Mouse (Mus musculus) liver, adult 2 months (tissue): ENCODE measurements around the gene Ak8. TPM values are rescaled to one million over a fixed set of nuclear protein-coding genes. Genes with fewer than 3 reads are reported as not detected.
A peak's percentile ranks its signal among the peaks of the same experiment; 100 is the strongest.

ENCODE experiments used
- DNase-seq: peaks from one replicate; pipeline ENCODE4 v3.0.0-alpha.2; 2011; ENCODE audit warnings: low read depth, low spot score; ENCODE audit errors: extremely low read depth
- H3K27ac ChIP-seq: fragments of 200-500 bp; replicated peaks from 2 replicates; pipeline ENCODE4 v1.5.1; 2012; ENCODE audit warnings: low read depth, mild to moderate bottlenecking, control low read depth, inconsistent platforms, low read length; ENCODE audit not compliant: insufficient read depth
- H3K27me3 ChIP-seq: fragments of 200-500 bp; 2 replicates; pipeline ENCODE4 v1.6.1; 2012; ENCODE audit warnings: mild to moderate bottlenecking, moderate library complexity, low read length, inconsistent platforms; ENCODE audit not compliant: control insufficient read depth, insufficient read depth
- H3K36me3 ChIP-seq: fragments of 200-500 bp; 2 replicates; pipeline ENCODE4 v1.6.1; 2012; ENCODE audit warnings: low read length, inconsistent platforms; ENCODE audit not compliant: control insufficient read depth, insufficient read depth
- H3K4me1 ChIP-seq: fragments of 200-500 bp; 2 replicates; pipeline ENCODE4 v1.6.1; 2011; ENCODE audit warnings: low read length; ENCODE audit not compliant: control insufficient read depth, insufficient read depth
- H3K4me3 ChIP-seq: fragments of 200-500 bp; 2 replicates; pipeline ENCODE4 v1.5.1; 2011; ENCODE audit warnings: low read depth, mild to moderate bottlenecking, control low read depth, low read length, moderate library complexity; ENCODE audit not compliant: insufficient read depth
- H3K79me2 ChIP-seq: fragments of 200-500 bp; 2 replicates; pipeline ENCODE4 v1.6.1; 2012; ENCODE audit warnings: inconsistent platforms, mild to moderate bottlenecking, low read length, moderate library complexity; ENCODE audit not compliant: control insufficient read depth, insufficient read depth
- H3K9ac ChIP-seq: fragments of 200-500 bp; 2 replicates; pipeline ENCODE4 v1.6.1; 2012; ENCODE audit warnings: low read depth, mild to moderate bottlenecking, control low read depth, inconsistent platforms, low read length
- CTCF ChIP-seq: fragments of 200-500 bp; IDR thresholded peaks from 2 replicates; pipeline ENCODE4 v1.5.1; 2011; ENCODE audit warnings: low read depth, low read length, control low read depth
- POLR2A ChIP-seq: fragments of 200-500 bp; IDR thresholded peaks from 2 replicates; pipeline ENCODE4 v1.6.1; 2011; ENCODE audit warnings: low read length, control low read depth; ENCODE audit not compliant: insufficient read depth; ENCODE audit errors: extremely low read depth
- WGBS: fragments of 180-500 bp; shearing (Covaris S2); methylation state at CpG from one replicate; pipeline ENCODE4 v1.1.7; 2018; 5-methylcytosine and 5-hydroxymethylcytosine counted together
- polyA plus RNA-seq: library from polyadenylated mRNA; depleted of rRNA; stranded (reverse); fragments of >200 nt; gene quantifications from 2 replicates; pipeline ENCODE4 v1.2.3, GENCODE M21; 2012
- total RNA-seq: library from RNA; depleted of rRNA; stranded (reverse); fragments of >200 nt; gene quantifications from 2 replicates; pipeline ENCODE4 v1.2.3, GENCODE M21; 2014

Ak8 gene
- total and polyA plus RNA-seq, 2 experiments = 0.09 TPM; not detected in 1

DNA sequence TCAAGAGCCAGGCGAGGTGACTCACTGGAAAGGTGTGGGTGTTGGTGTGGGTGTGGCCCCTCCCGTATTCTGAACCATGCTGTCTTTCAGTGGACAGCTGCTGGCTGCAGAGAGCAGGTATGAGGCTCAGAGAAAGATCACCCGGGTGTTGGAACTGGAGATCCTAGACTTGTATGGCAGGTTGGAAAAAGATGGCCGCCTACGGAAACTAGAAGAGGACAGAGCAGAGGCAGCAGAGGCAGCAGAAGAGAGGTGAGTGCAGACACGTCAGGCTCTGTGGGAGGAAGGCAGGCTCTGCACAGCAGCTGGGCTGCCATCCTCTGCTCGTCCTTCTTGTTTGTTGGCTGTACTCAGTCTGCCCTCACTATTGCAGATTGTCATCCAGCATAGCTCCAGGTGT is 14.1 kb upstream of the Ak8 start:
- peaks cover 34% of the 10 kb centered on the region; the same call in 1 of the 2 replicates for H3K36me3 ChIP-seq
- H3K4me3 ChIP-seq = no peak overlapping the region
- no peaks in the 10 kb centered on the region for H3K79me2 ChIP-seq
- H3K27me3 ChIP-seq = no peaks in the 10 kb centered on the region
- no peak overlapping the region for H3K27ac ChIP-seq
- no peaks in the 10 kb centered on the region for H3K4me1 ChIP-seq
- no peak for DNase-seq
- 90% methylated on average over 7 of the region's 7 CpGs for WGBS
- H3K9ac ChIP-seq = no peak overlapping the region
- TF ChIP-seq CTCF (no peak), POLR2A (no peak)

GRCm38 (mm10) chr2:28688431-28688830 is 11.5 kb upstream of the Ak8 start:
- H3K36me3 ChIP-seq = peaks cover 24% of the 10 kb centered on the region; the same call in 1 of the 2 replicates
- no peak overlapping the region for H3K27ac ChIP-seq
- H3K27me3 ChIP-seq = no peaks in the 10 kb centered on the region
- H3K9ac ChIP-seq = no peak overlapping the region
- 83% methylated on average over 3 of the region's 3 CpGs for WGBS
- H3K4me1 ChIP-seq = no peaks in the 10 kb centered on the region
- H3K79me2 ChIP-seq = no peaks in the 10 kb centered on the region
- no peak overlapping the region for H3K4me3 ChIP-seq
- DNase-seq = no peak
- TF ChIP-seq CTCF (peak; percentile 66), POLR2A (no peak)

DNA sequence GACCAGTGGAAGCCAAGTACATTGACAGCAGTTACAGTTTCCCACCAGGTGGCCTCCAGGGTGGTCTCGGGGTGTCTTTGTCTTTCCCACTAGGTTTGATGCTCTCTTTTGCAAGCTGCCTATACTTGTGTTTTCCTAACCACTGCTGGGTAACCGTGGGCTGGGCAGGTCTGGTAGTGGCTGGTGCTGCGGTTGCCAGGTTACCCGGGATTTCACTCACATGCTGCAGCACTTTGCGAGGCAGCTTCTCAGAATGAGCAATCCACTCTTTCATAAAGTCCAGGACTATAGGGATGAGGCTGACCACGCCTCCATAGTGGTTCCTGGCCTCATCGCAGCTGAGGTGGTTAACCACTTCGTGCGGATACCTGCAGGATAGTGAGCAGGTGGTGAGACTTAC is 7.3 kb upstream of the Ak8 start:
- H3K27me3 ChIP-seq = no peaks in the 10 kb centered on the region
- H3K27ac ChIP-seq = no peak overlapping the region
- WGBS = 84% methylated on average over 9 of the region's 9 CpGs
- H3K9ac ChIP-seq = no peak overlapping the region
- H3K4me3 ChIP-seq = no peak overlapping the region
- H3K4me1 ChIP-seq = no peaks in the 10 kb centered on the region
- no peaks in the 10 kb centered on the region for H3K36me3 ChIP-seq
- no peaks in the 10 kb centered on the region for H3K79me2 ChIP-seq
- DNase-seq = no peak
- no peak for TF ChIP-seq POLR2A
- TF ChIP-seq CTCF = no peak

DNA sequence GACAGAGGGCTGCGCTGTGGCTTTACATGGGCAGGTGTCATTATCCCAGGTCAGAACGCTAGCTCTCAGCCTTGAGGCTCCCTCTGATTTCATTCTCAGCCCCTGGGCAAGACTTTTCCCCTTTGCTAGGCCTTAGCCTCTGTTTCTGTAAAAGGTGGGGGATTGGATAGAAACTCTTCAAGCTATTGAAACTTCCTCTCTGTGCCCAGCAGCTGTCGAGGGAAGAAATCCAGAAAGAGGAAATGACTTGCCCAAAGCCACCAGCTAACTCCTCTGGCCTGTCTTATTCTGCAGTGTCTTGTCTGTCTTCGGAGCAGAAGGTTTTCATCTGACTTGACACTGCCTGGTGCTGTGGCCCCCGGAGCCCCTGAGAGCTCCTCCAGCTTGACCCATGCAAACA is 1.4 kb upstream of the Ak8 start:
- H3K4me3 ChIP-seq = no peak overlapping the region
- H3K79me2 ChIP-seq = no peaks in the 10 kb centered on the region
- no peak overlapping the region for H3K9ac ChIP-seq
- peak; percentile 6 for DNase-seq
- TF ChIP-seq CTCF (no peak), POLR2A (no peak)
- no peak overlapping the region for H3K27ac ChIP-seq
- whole genome bisulfite sequencing = 86% methylated on average over 5 of the region's 5 CpGs
- 0 out of 2 replicates have a peak, but pooled peaks cover 3% of the 10 kb centered on the region for H3K4me1 ChIP-seq
- no peaks in the 10 kb centered on the region for H3K36me3 ChIP-seq
- no peaks in the 10 kb centered on the region for H3K27me3 ChIP-seq

DNA sequence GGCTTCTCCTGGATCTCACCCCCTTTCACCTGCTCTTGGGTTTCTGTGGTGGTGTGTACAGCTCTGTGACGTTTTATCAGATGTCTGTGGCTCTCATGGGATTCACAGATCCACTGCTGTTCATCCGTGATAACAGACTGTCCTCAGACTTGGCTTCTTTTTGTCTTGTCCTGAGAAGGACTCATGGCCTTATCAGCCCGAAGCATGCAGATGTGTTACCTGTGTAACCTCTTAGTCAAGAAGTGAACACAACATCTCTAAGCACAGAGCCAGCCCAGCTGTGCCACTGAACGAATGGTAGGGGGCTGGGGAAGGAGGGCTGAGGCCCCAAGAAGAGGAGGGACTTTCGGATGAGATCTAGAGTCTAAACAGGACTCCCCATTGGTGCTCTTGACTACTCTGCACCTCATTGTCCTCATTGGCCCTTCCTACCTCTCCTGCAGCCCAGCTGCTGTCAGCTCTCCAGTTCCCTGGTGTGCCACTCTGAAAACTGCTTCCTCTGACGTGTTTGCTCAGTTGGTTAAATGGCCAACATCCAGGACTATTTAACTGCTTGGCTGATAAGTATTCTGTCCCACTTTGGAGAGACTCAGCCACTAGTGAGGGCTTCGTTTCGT is 1.8 kb downstream of the Ak8 start:
- 63% methylated on average over 8 of the region's 8 CpGs for WGBS
- H3K4me1 ChIP-seq = 0 out of 2 replicates have a peak, but pooled peaks cover 3% of the 10 kb centered on the region
- no peaks in the 10 kb centered on the region for H3K79me2 ChIP-seq
- H3K9ac ChIP-seq = no peak overlapping the region
- no peaks in the 10 kb centered on the region for H3K36me3 ChIP-seq
- DNase-seq = no peak
- H3K27me3 ChIP-seq = no peaks in the 10 kb centered on the region
- TF ChIP-seq CTCF (no peak), POLR2A (no peak)
- H3K27ac ChIP-seq = no peak overlapping the region
- no peak overlapping the region for H3K4me3 ChIP-seq

DNA sequence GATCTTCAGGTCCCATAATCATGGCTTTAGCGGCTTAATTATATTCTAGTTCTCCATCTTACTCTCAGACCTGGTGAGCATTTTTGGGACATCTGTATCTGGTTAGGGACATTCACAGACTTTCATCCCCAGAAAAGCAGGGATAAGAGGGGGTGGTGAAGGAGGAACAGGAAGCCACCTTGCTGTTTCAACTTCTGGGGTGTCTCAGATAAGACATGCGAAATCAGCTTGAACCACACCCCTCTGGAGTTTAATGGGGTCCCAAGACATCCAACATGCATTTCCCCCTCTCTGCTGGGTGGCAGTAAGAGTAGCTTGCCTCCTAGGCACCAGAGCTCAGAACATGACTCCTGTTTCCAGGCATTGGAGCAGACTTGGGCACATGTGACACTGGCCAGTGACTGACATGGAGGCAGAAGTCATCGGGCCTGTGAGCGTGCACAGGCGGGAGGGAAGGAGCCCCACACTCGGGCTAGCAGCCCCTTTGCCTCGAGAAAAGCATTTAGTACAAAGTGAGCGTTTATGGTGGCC is 6.2 kb downstream of the Ak8 start:
- no peaks in the 10 kb centered on the region for H3K4me1 ChIP-seq
- TF ChIP-seq CTCF (no peak), POLR2A (no peak)
- H3K4me3 ChIP-seq = no peak overlapping the region
- no peaks in the 10 kb centered on the region for H3K27me3 ChIP-seq
- no peaks in the 10 kb centered on the region for H3K36me3 ChIP-seq
- WGBS = 71% methylated on average over 8 of the region's 8 CpGs
- H3K9ac ChIP-seq = no peak overlapping the region
- no peaks in the 10 kb centered on the region for H3K79me2 ChIP-seq
- DNase-seq = no peak
- no peak overlapping the region for H3K27ac ChIP-seq
